Mouse (Mus musculus) embryo, embryonic 10 days (tissue): ENCODE results near the gene Calm5.
"Not testable (repeated sequence)": the region's sequence is repeated elsewhere in the genome, so short reads cannot be mapped to it uniquely, and the experiment has no call there.

Experiments
- DNase-seq: peaks from one replicate; pipeline ENCODE4 v3.0.0-alpha.2; 2015; ENCODE audit warnings: low spot score

Calm5 gene

GRCm38 (mm10) chr13:3866355-3867052, 12.5 kb downstream of the Calm5 start:
- no peak for DNase-seq

GRCm38 (mm10) chr13:3867158-3867557, 13.2 kb downstream of the Calm5 start:
- no peak for DNase-seq

- DNase-seq: no peak
These were observed 15.9 kb downstream of the Calm5 start for GRCm38 (mm10) chr13:3869901-3870300.

GRCm38 (mm10) chr13:3872832-3873231, 18.9 kb downstream of the Calm5 start:
- no peak for DNase-seq

- no peak for DNase-seq
These were observed 22.5 kb downstream of the Calm5 start for GRCm38 (mm10) chr13:3876448-3876847.

- DNase-seq: no peak
These were observed 23.2 kb downstream of the Calm5 start for GRCm38 (mm10) chr13:3877185-3877584.

- peak; percentile 22 for DNase-seq
These were observed 23.8 kb downstream of the Calm5 start for GRCm38 (mm10) chr13:3877679-3878220.

- DNase-seq: no peak
These were observed 32.7 kb downstream of the Calm5 start for GRCm38 (mm10) chr13:3886663-3887062.

- DNase-seq: no peak
These were observed 35.1 kb downstream of the Calm5 start for GRCm38 (mm10) chr13:3889111-3889510.

GRCm38 (mm10) chr13:3890061-3890460, 36.1 kb downstream of the Calm5 start:
- peak; percentile 34 for DNase-seq

- peak; percentile 16 for DNase-seq
These were observed 37.6 kb downstream of the Calm5 start for GRCm38 (mm10) chr13:3891479-3892087.

GRCm38 (mm10) chr13:3892601-3893000, 38.6 kb downstream of the Calm5 start:
- DNase-seq: peak; percentile 19

- peak; percentile 94 for DNase-seq
These were observed 39.3 kb downstream of the Calm5 start for GRCm38 (mm10) chr13:3893126-3893734.

GRCm38 (mm10) chr13:3894549-3894948, 40.6 kb downstream of the Calm5 start:
- peak; percentile 12 for DNase-seq

- no peak for DNase-seq
These were observed 41.5 kb downstream of the Calm5 start for GRCm38 (mm10) chr13:3895397-3895980.

GRCm38 (mm10) chr13:3896032-3896431, 42.1 kb downstream of the Calm5 start:
- DNase-seq: no peak

GRCm38 (mm10) chr13:3896913-3897312, 42.9 kb downstream of the Calm5 start:
- peak; percentile 84 for DNase-seq

GRCm38 (mm10) chr13:3898202-3898601, 44.2 kb downstream of the Calm5 start:
- not testable (repeated sequence) for DNase-seq

GRCm38 (mm10) chr13:3899301-3899700, 45.3 kb downstream of the Calm5 start:
- no peak for DNase-seq
